Mouse (Mus musculus): ENCODE results near the gene Lkaaear1. TPM values are rescaled to one million over a fixed set of nuclear protein-coding genes. Genes with fewer than 3 reads are reported as not detected.

Lkaaear1 gene
- total RNA-seq, 2 experiments from 2014 or later: not detected

DNA sequence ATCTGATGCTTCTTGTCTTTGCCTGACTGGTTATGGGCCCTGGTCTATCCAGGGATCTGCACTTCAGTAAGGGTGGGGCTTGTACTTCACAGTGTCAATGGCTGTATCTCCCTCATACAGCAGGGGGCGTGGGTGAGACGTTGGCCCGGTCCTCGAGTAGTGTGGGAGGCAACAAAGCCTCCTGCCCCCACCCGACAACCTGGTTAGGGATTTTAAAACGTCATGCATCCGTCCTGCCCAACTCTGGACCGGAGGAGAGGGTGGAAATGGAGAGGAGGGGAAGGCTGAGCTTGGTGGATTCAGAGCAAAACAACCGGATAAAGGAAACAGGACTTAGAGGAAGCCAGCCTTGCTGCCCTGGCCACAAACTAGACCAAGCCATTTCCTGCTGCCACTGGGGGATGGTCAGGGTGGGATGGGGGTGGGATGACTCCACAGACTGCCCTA, 38.6 kb downstream of the Lkaaear1 start:
- DNase-seq (ENCODE audit: low spot score in 2 of 2): peak; percentile 84 to 91
- H3K27ac ChIP-seq: peak overlapping the region; percentile 77

DNA sequence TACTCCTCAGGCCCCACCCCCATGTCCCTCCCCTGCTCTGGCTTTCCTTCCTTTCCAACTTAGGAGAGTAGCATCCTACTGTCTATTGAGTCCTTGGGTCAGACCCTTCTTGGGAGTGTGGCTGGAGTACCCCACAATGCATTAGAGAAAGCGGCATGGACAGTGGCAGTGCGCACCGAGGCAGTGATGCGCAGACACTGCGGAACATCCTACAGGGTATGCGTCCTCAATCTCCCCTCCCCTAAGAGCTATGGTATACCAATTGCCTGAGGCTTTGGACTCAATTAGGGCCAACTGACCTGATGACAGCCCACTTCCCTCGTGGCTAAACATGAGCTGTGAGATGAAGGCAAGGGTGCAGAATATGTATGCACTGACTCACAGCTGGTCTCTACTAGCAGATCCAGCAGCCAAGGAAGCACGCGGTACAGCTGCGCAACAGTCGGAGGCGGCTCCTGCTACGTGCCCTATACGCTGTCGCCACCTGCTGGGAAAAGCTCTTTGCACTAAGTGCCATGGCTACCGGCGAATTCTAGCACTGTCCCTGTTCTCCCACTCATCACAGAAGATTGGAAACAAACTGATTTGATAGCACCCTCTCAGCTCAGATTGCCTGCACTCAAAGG, 39.2 kb downstream of the Lkaaear1 start:
- peak; percentile 59 to 60 for DNase-seq (ENCODE audit: low spot score in 2 of 2)
- peak overlapping the region; percentile 77 for H3K27ac ChIP-seq
- no peak overlapping the region for H3K4me3 ChIP-seq
- TF ChIP-seq CTCF (conservative IDR thresholded peaks at IDR 0.05): no peak

More for the DNA sequence above, 38.6 kb downstream of the Lkaaear1 start:
- TF ChIP-seq CTCF (conservative IDR thresholded peaks at IDR 0.05): peak; percentile 84
- H3K4me3 ChIP-seq: no peak overlapping the region

DNA sequence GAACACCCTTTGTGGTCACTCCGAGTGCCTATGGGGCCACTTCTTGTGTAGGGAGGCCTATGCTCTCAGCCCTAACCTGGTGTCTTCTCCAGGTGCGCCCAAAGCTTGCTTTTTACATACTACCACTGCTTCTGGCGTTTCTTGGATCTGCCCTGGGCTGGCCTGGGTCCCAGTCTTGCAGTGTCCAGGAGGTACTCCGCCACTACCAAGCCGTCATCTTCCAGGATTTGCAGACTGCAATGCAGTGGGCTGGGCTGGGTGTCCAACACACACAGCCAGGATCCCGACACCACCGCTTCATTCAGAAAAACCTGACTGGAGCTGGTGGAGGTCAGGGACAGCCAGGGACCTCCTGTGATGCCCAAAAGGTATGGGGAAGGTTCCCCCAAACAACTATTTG, 39.7 kb downstream of the Lkaaear1 start:
- H3K4me3 ChIP-seq: no peak overlapping the region
- H3K27ac ChIP-seq: peak overlapping the region; percentile 77
- DNase-seq (ENCODE audit: low spot score in 2 of 2): no peak
- TF ChIP-seq CTCF (conservative IDR thresholded peaks at IDR 0.05): no peak

DNA sequence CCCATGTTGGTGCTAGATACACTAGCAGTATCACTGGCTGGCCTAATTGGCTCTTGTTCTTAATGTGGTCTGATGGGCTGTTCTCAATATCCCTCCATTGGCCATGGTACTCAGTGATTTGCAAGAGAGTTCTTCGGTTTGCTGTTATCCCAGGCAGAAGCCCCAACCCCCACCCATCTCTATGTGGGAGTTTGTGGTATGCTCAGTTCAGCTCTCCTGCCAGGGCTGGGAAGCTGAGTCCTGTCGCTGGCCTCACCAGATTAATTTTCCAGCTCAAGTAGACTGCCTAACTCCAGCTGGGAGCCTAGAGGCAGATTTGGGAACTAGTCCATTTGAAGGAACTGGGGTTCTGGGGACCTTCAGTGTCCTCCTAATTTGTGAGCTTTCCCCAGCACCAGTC, 40.8 kb downstream of the Lkaaear1 start:
- no peak; the same call in 1 of the 2 replicates for TF ChIP-seq CTCF (conservative IDR thresholded peaks at IDR 0.05)
- peak in 1 of 2 experiments; percentile 46 for DNase-seq (ENCODE audit: low spot score in 2 of 2)
- H3K27ac ChIP-seq: peak overlapping the region; percentile 77; the same call in 1 of the 2 replicates
- no peak overlapping the region for H3K4me3 ChIP-seq

DNA sequence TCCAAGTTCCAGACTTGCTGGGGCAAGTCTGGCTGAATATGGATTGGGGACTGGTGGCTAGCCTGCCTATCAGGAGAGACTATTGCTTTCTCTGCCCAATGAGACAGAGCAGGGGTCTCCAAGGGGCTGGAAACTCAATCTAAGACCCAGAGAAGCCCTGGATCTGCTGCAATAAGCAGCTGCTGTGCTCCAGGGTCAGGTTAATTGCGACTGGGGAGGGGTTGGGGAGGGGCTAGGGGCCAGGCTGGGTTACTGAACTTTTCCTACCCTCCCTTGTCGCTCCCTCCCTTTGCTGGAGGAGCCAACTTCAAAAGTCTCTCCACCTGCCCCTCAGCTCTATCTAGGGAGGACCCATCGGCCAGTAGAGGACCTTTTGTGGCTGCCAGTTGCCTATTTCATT, 41.5 kb downstream of the Lkaaear1 start, which contains the start of gene Gm29797:
Gm29797 (plus strand) TSS at position 301 of the 400 bp plus-strand sequence.
- H3K4me3 ChIP-seq: no peak within 1 kb of the TSS
- no peak for DNase-seq (ENCODE audit: low spot score in 2 of 2)
- no peak for TF ChIP-seq CTCF (conservative IDR thresholded peaks at IDR 0.05)
- peak within 1 kb of the TSS; percentile 77; the same call in 1 of the 2 replicates for H3K27ac ChIP-seq

DNA sequence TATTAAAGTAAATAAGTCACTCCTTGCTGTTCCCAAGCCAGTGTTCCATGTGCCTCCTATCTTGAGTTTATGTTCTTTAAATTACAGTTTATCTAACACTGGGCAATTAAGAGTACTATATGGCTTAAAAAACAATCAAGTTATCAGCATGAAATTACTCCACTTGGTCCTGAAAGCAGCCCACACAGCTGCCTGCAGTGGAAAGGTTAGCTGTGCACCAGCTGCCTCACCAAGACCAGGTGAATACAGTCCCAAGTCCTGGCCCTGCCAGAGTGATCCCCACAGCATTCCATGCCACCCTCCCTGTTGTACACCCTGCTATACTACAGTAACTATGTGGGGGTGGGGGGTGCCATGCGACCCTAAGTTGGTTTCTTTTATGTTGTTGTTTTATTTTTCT, 44.7 kb downstream of the Lkaaear1 start:
- no peak for DNase-seq (ENCODE audit: low spot score in 2 of 2)
- TF ChIP-seq CTCF (conservative IDR thresholded peaks at IDR 0.05): no peak
- H3K4me3 ChIP-seq: no peak overlapping the region
- no peak overlapping the region for H3K27ac ChIP-seq

DNA sequence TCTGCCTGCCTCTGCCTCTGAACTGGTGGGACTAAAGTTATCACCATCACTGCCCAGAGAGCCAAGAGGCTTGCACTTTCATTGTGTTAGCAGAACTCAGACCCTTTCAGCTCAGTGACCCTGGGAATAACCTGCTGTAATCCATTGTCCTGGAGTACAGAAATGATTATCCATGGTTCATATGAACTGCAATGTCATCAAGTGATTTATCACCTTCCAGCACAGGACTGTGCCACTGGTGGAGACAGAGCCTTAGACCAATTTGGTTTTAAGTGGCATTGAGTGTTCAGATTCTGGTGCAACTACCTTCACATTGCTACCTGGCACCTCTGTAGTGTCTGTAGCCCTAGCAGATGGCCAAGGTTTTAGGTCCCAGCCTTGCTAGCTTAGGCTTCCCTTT, 45.2 kb downstream of the Lkaaear1 start:
- no peak for TF ChIP-seq CTCF (conservative IDR thresholded peaks at IDR 0.05)
- Histone ChIP-seq H3K27ac (no peak overlapping the region), H3K4me3 (no peak overlapping the region)
- DNase-seq (ENCODE audit: low spot score in 2 of 2): no peak

DNA sequence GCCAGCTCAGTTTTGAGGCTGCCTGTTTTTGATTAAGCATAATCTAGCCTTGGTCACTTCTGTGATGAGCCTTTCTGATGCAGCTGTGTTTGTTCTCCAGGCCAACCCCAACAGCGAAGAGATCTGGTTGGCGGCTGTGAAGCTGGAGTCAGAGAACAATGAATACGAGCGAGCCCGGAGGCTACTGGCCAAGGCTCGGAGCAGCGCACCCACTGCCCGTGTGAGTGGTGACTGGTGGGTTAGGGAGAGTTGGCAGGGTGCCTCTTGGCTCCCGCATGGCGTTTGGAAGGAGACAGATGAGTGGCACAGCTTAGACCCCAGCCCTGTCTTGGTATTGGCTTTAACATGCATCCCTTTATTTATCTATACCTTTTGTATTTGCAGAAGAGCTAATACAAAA, 49.3 kb downstream of the Lkaaear1 start:
- no peak overlapping the region for H3K4me3 ChIP-seq
- TF ChIP-seq CTCF (conservative IDR thresholded peaks at IDR 0.05): no peak
- no peak for DNase-seq (ENCODE audit: low spot score in 2 of 2)
- peak overlapping the region; percentile 29; the same call in 1 of the 2 replicates for H3K27ac ChIP-seq

Other genes with a start within 250 kb of the Lkaaear1 start
- 1 to 10 TPM; 5.8 to 8.3 TPM for gene Zbtb46, start 239.0 kb downstream of the Lkaaear1 start, total RNA-seq (2021)
- not detected for gene Abhd16b, start 205.2 kb downstream of the Lkaaear1 start, total RNA-seq (2021)
- gene Tpd52l2, start 201.3 kb downstream of the Lkaaear1 start, total RNA-seq (2021): 10 to 100 TPM; 74.7 to 75.2 TPM
- 100 to 1,000 TPM; 259 to 279 TPM for gene Dnajc5, start 178.0 kb downstream of the Lkaaear1 start, total RNA-seq (2021)
- 10 to 100 TPM; 68.2 to 73.8 TPM for gene Uckl1, start 113.5 kb downstream of the Lkaaear1 start, total RNA-seq (2021)
- 10 to 100 TPM; 57.2 to 57.3 TPM for gene Prpf6, start 106.6 kb downstream of the Lkaaear1 start, total RNA-seq (2021)
- gene Zfp512b, start 105.6 kb downstream of the Lkaaear1 start, total RNA-seq (2021): 100 to 1,000 TPM; 102 to 103 TPM
- gene Samd10, start 99.2 kb downstream of the Lkaaear1 start, total RNA-seq (2021): 10 to 100 TPM; 11.9 to 12.2 TPM
- 1 to 10 TPM in 1 of 2 experiments, under 1 TPM in 1; 0.83 to 1.4 TPM for gene Gm29797, start 41.4 kb downstream of the Lkaaear1 start, total RNA-seq (2021)
- 10 to 100 TPM; 11.6 to 14.1 TPM for gene Sox18, start 26.8 kb downstream of the Lkaaear1 start, total RNA-seq (2021)
- 10 to 100 TPM; 54.7 to 60.0 TPM for gene Tcea2, start 18.1 kb downstream of the Lkaaear1 start, total RNA-seq (2021)
- 10 to 100 TPM; 41.8 to 43.4 TPM for gene Rgs19, start 4.5 kb downstream of the Lkaaear1 start, total RNA-seq (2021)
- 10 to 100 TPM; 44.8 to 45.0 TPM for gene Oprl1, start 16.6 kb upstream of the Lkaaear1 start, total RNA-seq (2021)
- gene Myt1, start 64.9 kb upstream of the Lkaaear1 start, total RNA-seq (2021): 10 to 100 TPM; 32.3 to 34.0 TPM
- 10 to 100 TPM; 86.2 to 87.0 TPM for gene Pcmtd2, start 139.4 kb upstream of the Lkaaear1 start, total RNA-seq (2021)
- 10 to 100 TPM; 28.5 to 29.0 TPM for gene Polr3k, start 165.9 kb upstream of the Lkaaear1 start, total RNA-seq (2021)